Mouse (Mus musculus): ENCODE results near the gene Rbm45. TPM values are rescaled to one million over a fixed set of nuclear protein-coding genes. Genes with fewer than 3 reads are reported as not detected.

The Rbm45 gene
- total and polyA plus RNA-seq, 3 experiments = 53.3 to 61.4 (median 53.7) TPM

- no peak for TF ChIP-seq BHLHE40 (IDR thresholded peaks at IDR 0.05; ENCODE audit: low read depth, low read length)
- no peak for TF ChIP-seq MYC (IDR thresholded peaks at IDR 0.05; ENCODE audit: low read depth, low read length)
- no peak for TF ChIP-seq MAFK (IDR thresholded peaks at IDR 0.05; ENCODE audit: insufficient replicate concordance, low read length)
- TF ChIP-seq EP300 (IDR thresholded peaks at IDR 0.05; ENCODE audit: low read length) = no peak
- TF ChIP-seq SIN3A (IDR thresholded peaks at IDR 0.05; ENCODE audit: low read length) = no peak
- no peak for TF ChIP-seq KAT2A (IDR thresholded peaks at IDR 0.05; ENCODE audit: insufficient replicate concordance, low read length)
- Histone ChIP-seq H3K36me3 (replicated peaks in 1 of 2; ENCODE audit: control insufficient read depth in 1 of 2, insufficient read depth in 1 of 2, low read length in 1 of 2) (no peaks in the 10 kb centered on the region), H3K4me3 (replicated peaks in 1 of 3; ENCODE audit: low read depth in 2 of 3, low read length in 2 of 3, poor library complexity in 1 of 3) (no peak overlapping the region), H3K9ac (ENCODE audit: insufficient read depth, low read depth) (no peak overlapping the region), H3K79me2 (replicated peaks; ENCODE audit: control insufficient read depth, extremely low read depth, insufficient read depth, poor library complexity, severe bottlenecking) (peaks cover 9% of the 10 kb centered on the region), H3K4me2 (ENCODE audit: insufficient read depth, low read depth, poor library complexity, severe bottlenecking) (no peak overlapping the region), H3K27ac (ENCODE audit: insufficient read depth, low read depth) (no peak overlapping the region), H3K27me3 (replicated peaks) (no peaks in the 10 kb centered on the region), H3K9me3 (replicated peaks; ENCODE audit: low read length) (no peaks in the 10 kb centered on the region), H3K4me1 (ENCODE audit: control insufficient read depth in 1 of 2, insufficient read depth in 2 of 2) (peaks cover 0 to 15% of the 10 kb centered on the region in 2 experiments; a peak in 2 of 4 replicates)
- DNase-seq (ENCODE audit: extremely low read depth) = no peak
- dilution Hi-C loops (cut with MboI; ENCODE audit: extremely low pct_ligation_motif_present, extremely low pct_unique_long_range_greater_than_20kb, low sequenced_read_pairs) (no loop called here), in situ Hi-C loops (cut with MboI; ENCODE audit: low pct_ligation_motif_present, low pct_unique_long_range_greater_than_20kb, low sequenced_read_pairs) (loop anchor here (5.0 kb wide), 1 partner anchor 231 kb away; no protein-coding TSS in a partner anchor)
Observed at GRCm38 (mm10) chr2:76365811-76366210, 4.0 kb upstream of the Rbm45 start.

- DNase-seq (ENCODE audit: extremely low read depth) = peak; percentile 81
Observed at GRCm38 (mm10) chr2:76367188-76367922, 2.4 kb upstream of the Rbm45 start.

More at GRCm38 (mm10) chr2:76367188-76367922, 2.4 kb upstream of the Rbm45 start:
- dilution Hi-C loops (cut with MboI; ENCODE audit: extremely low pct_ligation_motif_present, extremely low pct_unique_long_range_greater_than_20kb, low sequenced_read_pairs) = no loop called here
- no peak for TF ChIP-seq MAX (IDR thresholded peaks at IDR 0.05; ENCODE audit: low read length)
- TF ChIP-seq ZKSCAN1 (IDR thresholded peaks at IDR 0.05; ENCODE audit: borderline replicate concordance, low read depth, low read length) = no peak
- no peak for TF ChIP-seq ELF1 (IDR thresholded peaks at IDR 0.05; ENCODE audit: low read depth, low read length)
- peak; percentile 86 for TF ChIP-seq RAD21 (IDR thresholded peaks at IDR 0.05; ENCODE audit: low read depth, low read length)
- no peak for TF ChIP-seq ZMIZ1 (IDR thresholded peaks at IDR 0.05; ENCODE audit: low read depth, low read length)
- TF ChIP-seq SMC3 (IDR thresholded peaks at IDR 0.05; ENCODE audit: low read depth, low read length) = peak; percentile 72
- TF ChIP-seq IRF4 (IDR thresholded peaks at IDR 0.05; ENCODE audit: low read depth, low read length) = no peak
- TF ChIP-seq MAFK (IDR thresholded peaks at IDR 0.05; ENCODE audit: insufficient replicate concordance, low read length) = no peak
- no peak for TF ChIP-seq ZC3H11A (IDR thresholded peaks at IDR 0.05; ENCODE audit: low read depth, low read length)
- peak; percentile 59; the same call in 1 of the 2 replicates for TF ChIP-seq BHLHE40 (IDR thresholded peaks at IDR 0.05; ENCODE audit: low read depth, low read length)
- 0 out of 2 replicates have a peak, but pooled peaks have one; percentile 12 for TF ChIP-seq JUND (conservative IDR thresholded peaks at IDR 0.05; ENCODE audit: low read depth, low read length)
- peak; percentile 80 to 91 for TF ChIP-seq CTCF (conservative IDR thresholded peaks at IDR 0.05 in 1 of 2, IDR thresholded peaks at IDR 0.05 in 1 of 2; ENCODE audit: low read depth in 2 of 2, low read length in 2 of 2)
- TF ChIP-seq MXI1 (IDR thresholded peaks at IDR 0.05; ENCODE audit: low read depth, low read length) = no peak
- in situ Hi-C loops (cut with MboI; ENCODE audit: low pct_ligation_motif_present, low pct_unique_long_range_greater_than_20kb, low sequenced_read_pairs) = loop anchor here (5.0 kb wide), 1 partner anchor 230 kb away; no protein-coding TSS in a partner anchor
- H3K9me3 ChIP-seq (replicated peaks; ENCODE audit: low read length) = no peaks in the 10 kb centered on the region
- H3K4me3 ChIP-seq (replicated peaks in 1 of 3; ENCODE audit: low read depth in 2 of 3, low read length in 2 of 3, poor library complexity in 1 of 3) = no peak overlapping the region
- H3K4me1 ChIP-seq (ENCODE audit: control insufficient read depth in 1 of 2, insufficient read depth in 2 of 2) = peaks cover 2 to 27% of the 10 kb centered on the region in 2 experiments; a peak in 2 of 4 replicates
- H3K27me3 ChIP-seq (replicated peaks) = no peaks in the 10 kb centered on the region
- H3K4me2 ChIP-seq (ENCODE audit: insufficient read depth, low read depth, poor library complexity, severe bottlenecking) = peak overlapping the region; percentile 45; the same call in 1 of the 2 replicates
- peaks cover 2 to 9% of the 10 kb centered on the region in 2 experiments for H3K36me3 ChIP-seq (replicated peaks in 1 of 2; ENCODE audit: control insufficient read depth in 1 of 2, insufficient read depth in 1 of 2, low read length in 1 of 2)
- no peak overlapping the region for H3K27ac ChIP-seq (ENCODE audit: insufficient read depth, low read depth)
- H3K79me2 ChIP-seq (replicated peaks; ENCODE audit: control insufficient read depth, extremely low read depth, insufficient read depth, poor library complexity, severe bottlenecking) = peaks cover 25% of the 10 kb centered on the region
- no peak overlapping the region for H3K9ac ChIP-seq (ENCODE audit: insufficient read depth, low read depth)

All from CH12.LX (cell line).